Comparison of ENCODE assay signal across 31 mouse cellular contexts in genomic region chr7:58568807-58569206, GRCm38 (mm10).
DNase-seq lines count a peak whose midpoint lies in the region; ATAC-seq and TF ChIP-seq lines count a peak whose summit lies in the region.
"Had no signal": no experiment of that assay in that cellular context is flagged by ENCODE, and none has a peak within 500 bp of the region (broad histone marks: within the 10 kb centered on the region; RNA-seq: fewer than 3 reads in every experiment).

No protein-coding gene starts in this region.

- DNase-seq in CD4-positive, CD25-positive, alpha-beta regulatory T cell, adult 2 months (ENCODE audit: low read depth, low spot score), result peak; percentile 46
- peak; percentile 40 for DNase-seq in thymus, postnatal 0 days (ENCODE audit: low spot score)
- DNase-seq in thymus, postnatal 4 days, result peak; percentile 29
- DNase-seq in layer of hippocampus, adult 2 months (ENCODE audit: low spot score in 2 of 2), result no peak
- no peak for DNase-seq in layer of hippocampus, adult 9-10 months (ENCODE audit: low spot score)
- no peak for DNase-seq in kidney, postnatal 14 days
- DNase-seq: adrenal gland, postnatal 14 days; cerebellum, adult 11 months; cerebellum, adult 9-11 months; gastrocnemius, postnatal 25 days; heart, adult 18-20 months; heart, postnatal 36 days; kidney, adult 11 months; kidney, postnatal 36 days; layer of hippocampus, adult 9-11 months; liver; lung, adult 2 months; lung, postnatal 10 days; retina, postnatal 1 day; right cerebral cortex, postnatal 14 days had no signal

- H3K27ac ChIP-seq in layer of hippocampus, adult 2 months, result no peak overlapping the region
- H3K27ac ChIP-seq: embryonic facial prominence, embryonic 13.5 days; forebrain, embryonic 10.5 days; forebrain, embryonic 15.5 days; hindbrain, embryonic 12.5 days; kidney, embryonic 15.5 days; liver, embryonic 14.5 days; macrophage; midbrain, embryonic 12.5 days; neural tube, embryonic 15.5 days had no signal

- TF ChIP-seq CTCF in layer of hippocampus, adult 2 months (conservative IDR thresholded peaks at IDR 0.05), result no peak

- H3K4me3 ChIP-seq in layer of hippocampus, adult 2 months, result no peak overlapping the region
- H3K4me3 ChIP-seq: embryonic facial prominence, embryonic 13.5 days; forebrain, embryonic 10.5 days; forebrain, embryonic 15.5 days; hindbrain, embryonic 12.5 days; kidney, embryonic 15.5 days; midbrain, embryonic 12.5 days; myocyte; neural tube, embryonic 15.5 days had no signal

- ATAC-seq in inflammation-experienced regulatory T-cells, adult 6 months, result peak; percentile 71
- ATAC-seq: forebrain, embryonic 15.5 days had no signal

Comparison
In these comparisons a context has a peak if more than half of its experiments do, and no peak if none do; other contexts are left out.
1. DNase-seq: peak in CD4-positive, CD25-positive, alpha-beta regulatory T cell, adult 2 months (single experiment), thymus, postnatal 0 days (single experiment) and thymus, postnatal 4 days (single experiment); none in layer of hippocampus, adult 2 months (0 of 2), layer of hippocampus, adult 9-10 months (single experiment) and kidney, postnatal 14 days (single experiment).